Mouse (Mus musculus): ENCODE measurements around the gene Ptov1. TPM values are rescaled to one million over a fixed set of nuclear protein-coding genes. Genes with fewer than 3 reads are reported as not detected.

The Ptov1 gene
- polyA plus RNA-seq, 2 experiments: 35.0 to 47.3 TPM

- Histone ChIP-seq H3K4me1 (replicated peaks; ENCODE audit: control insufficient read depth in 2 of 2, insufficient read depth in 2 of 2, low read length in 1 of 2) (peaks cover 41 to 63% of the 10 kb centered on the region in 2 experiments), H3K9ac (replicated peaks) (no peak overlapping the region), H3K4me2 (ENCODE audit: low read depth) (no peak overlapping the region), H3K4me3 (ENCODE audit: insufficient read depth in 1 of 2, low read depth in 2 of 2, low read length in 2 of 2) (no peak overlapping the region), H3K27me3 (ENCODE audit: control insufficient read depth, insufficient read depth, low read length) (no peaks in the 10 kb centered on the region), H3K36me3 (replicated peaks; ENCODE audit: control insufficient read depth, insufficient read depth, low read depth) (peaks cover 8% of the 10 kb centered on the region; the same call in 1 of the 2 replicates), H3K27ac (no peak overlapping the region), H3K9me3 (ENCODE audit: control insufficient read depth, low read length) (no peaks in the 10 kb centered on the region)
- ATAC-seq (ENCODE audit: insufficient read depth) (no peak), DNase-seq (ENCODE audit: low read depth in 3 of 3, low spot score in 3 of 3) (no peak)
- 70% methylated on average over 7 of the region's 7 CpGs for WGBS (ENCODE audit: insufficient replicate concordance)
- TF ChIP-seq EP300 (IDR thresholded peaks at IDR 0.05; ENCODE audit: low read depth) (no peak), CTCF (IDR thresholded peaks at IDR 0.05; ENCODE audit: low read depth) (peak; percentile 56)
Observed at GRCm38 (mm10) chr7:44821666-44822448, 47.7 kb downstream of the Ptov1 start.

GRCm38 (mm10) chr7:44820525-44820924, 49.1 kb downstream of the Ptov1 start:
- TF ChIP-seq CTCF (IDR thresholded peaks at IDR 0.05; ENCODE audit: low read depth): no peak
- TF ChIP-seq EP300 (IDR thresholded peaks at IDR 0.05; ENCODE audit: low read depth): no peak
- 61% methylated on average over 3 of the region's 3 CpGs for WGBS (ENCODE audit: insufficient replicate concordance)
- DNase-seq (ENCODE audit: low read depth in 3 of 3, low spot score in 3 of 3) (no peak), ATAC-seq (ENCODE audit: insufficient read depth) (no peak)
- H3K9ac ChIP-seq (replicated peaks): peak overlapping the region; percentile 18; the same call in 1 of the 2 replicates
- H3K9me3 ChIP-seq (ENCODE audit: control insufficient read depth, low read length): no peaks in the 10 kb centered on the region
- no peaks in the 10 kb centered on the region for H3K27me3 ChIP-seq (ENCODE audit: control insufficient read depth, insufficient read depth, low read length)
- no peak overlapping the region; the same call in 1 of the 2 replicates for H3K27ac ChIP-seq
- peaks cover 41 to 63% of the 10 kb centered on the region in 2 experiments for H3K4me1 ChIP-seq (replicated peaks; ENCODE audit: control insufficient read depth in 2 of 2, insufficient read depth in 2 of 2, low read length in 1 of 2)
- no peak overlapping the region for H3K4me3 ChIP-seq (ENCODE audit: insufficient read depth in 1 of 2, low read depth in 2 of 2, low read length in 2 of 2)
- peaks cover 8% of the 10 kb centered on the region; the same call in 1 of the 2 replicates for H3K36me3 ChIP-seq (replicated peaks; ENCODE audit: control insufficient read depth, insufficient read depth, low read depth)
- peak overlapping the region; percentile 84; the same call in 1 of the 2 replicates for H3K4me2 ChIP-seq (ENCODE audit: low read depth)

GRCm38 (mm10) chr7:44819863-44820262, 49.7 kb downstream of the Ptov1 start:
- Histone ChIP-seq H3K9me3 (ENCODE audit: control insufficient read depth, low read length) (no peaks in the 10 kb centered on the region), H3K36me3 (replicated peaks; ENCODE audit: control insufficient read depth, insufficient read depth, low read depth) (peaks cover 8% of the 10 kb centered on the region; the same call in 1 of the 2 replicates), H3K9ac (replicated peaks) (peak overlapping the region; percentile 23; the same call in 1 of the 2 replicates), H3K4me1 (replicated peaks; ENCODE audit: control insufficient read depth in 2 of 2, insufficient read depth in 2 of 2, low read length in 1 of 2) (peaks cover 45 to 67% of the 10 kb centered on the region in 2 experiments), H3K4me3 (ENCODE audit: insufficient read depth in 1 of 2, low read depth in 2 of 2, low read length in 2 of 2) (no peak overlapping the region), H3K27me3 (ENCODE audit: control insufficient read depth, insufficient read depth, low read length) (no peaks in the 10 kb centered on the region), H3K27ac (peak overlapping the region; percentile 36), H3K4me2 (ENCODE audit: low read depth) (peak overlapping the region; percentile 84)
- TF ChIP-seq EP300 (IDR thresholded peaks at IDR 0.05; ENCODE audit: low read depth): no peak
- no peak for TF ChIP-seq CTCF (IDR thresholded peaks at IDR 0.05; ENCODE audit: low read depth)
- ATAC-seq (ENCODE audit: insufficient read depth): no peak
- WGBS (ENCODE audit: insufficient replicate concordance): 36% methylated on average over 5 of the region's 5 CpGs
- DNase-seq (ENCODE audit: low read depth in 3 of 3, low spot score in 3 of 3): peak in 1 of 3 experiments; percentile 25

- H3K4me2 ChIP-seq (ENCODE audit: low read depth): peak overlapping the region; percentile 84
- ATAC-seq (ENCODE audit: insufficient read depth) (no peak), DNase-seq (ENCODE audit: low read depth in 3 of 3, low spot score in 3 of 3) (no peak)
- TF ChIP-seq CTCF (IDR thresholded peaks at IDR 0.05; ENCODE audit: low read depth): no peak
- no peak for TF ChIP-seq EP300 (IDR thresholded peaks at IDR 0.05; ENCODE audit: low read depth)
- H3K36me3 ChIP-seq (replicated peaks; ENCODE audit: control insufficient read depth, insufficient read depth, low read depth): peaks cover 8% of the 10 kb centered on the region; the same call in 1 of the 2 replicates
- H3K9me3 ChIP-seq (ENCODE audit: control insufficient read depth, low read length): no peaks in the 10 kb centered on the region
- 79% methylated on average over 2 of the region's 2 CpGs for WGBS (ENCODE audit: insufficient replicate concordance)
- H3K4me3 ChIP-seq (ENCODE audit: insufficient read depth in 1 of 2, low read depth in 2 of 2, low read length in 2 of 2): peak overlapping the region in 1 of 2 experiments; percentile 82; a peak in 2 of 4 replicates
- peak overlapping the region; percentile 36 for H3K27ac ChIP-seq
- peak overlapping the region; percentile 55 for H3K9ac ChIP-seq (replicated peaks)
- no peaks in the 10 kb centered on the region for H3K27me3 ChIP-seq (ENCODE audit: control insufficient read depth, insufficient read depth, low read length)
- peaks cover 45 to 67% of the 10 kb centered on the region in 2 experiments for H3K4me1 ChIP-seq (replicated peaks; ENCODE audit: control insufficient read depth in 2 of 2, insufficient read depth in 2 of 2, low read length in 1 of 2)
Observed at GRCm38 (mm10) chr7:44819391-44819790, 50.2 kb downstream of the Ptov1 start.

GRCm38 (mm10) chr7:44818751-44819235, 50.8 kb downstream of the Ptov1 start:
- peak; percentile 42 for TF ChIP-seq EP300 (IDR thresholded peaks at IDR 0.05; ENCODE audit: low read depth)
- no peak for TF ChIP-seq CTCF (IDR thresholded peaks at IDR 0.05; ENCODE audit: low read depth)
- Histone ChIP-seq H3K27ac (peak overlapping the region; percentile 37), H3K36me3 (replicated peaks; ENCODE audit: control insufficient read depth, insufficient read depth, low read depth) (peaks cover 8% of the 10 kb centered on the region; the same call in 1 of the 2 replicates), H3K9me3 (ENCODE audit: control insufficient read depth, low read length) (no peaks in the 10 kb centered on the region), H3K4me2 (ENCODE audit: low read depth) (peak overlapping the region; percentile 84), H3K27me3 (ENCODE audit: control insufficient read depth, insufficient read depth, low read length) (no peaks in the 10 kb centered on the region), H3K9ac (replicated peaks) (peak overlapping the region; percentile 55), H3K4me1 (replicated peaks; ENCODE audit: control insufficient read depth in 2 of 2, insufficient read depth in 2 of 2, low read length in 1 of 2) (peaks cover 42 to 64% of the 10 kb centered on the region in 2 experiments), H3K4me3 (ENCODE audit: insufficient read depth in 1 of 2, low read depth in 2 of 2, low read length in 2 of 2) (peak overlapping the region; percentile 39 to 82)
- 43% methylated on average over 6 of the region's 6 CpGs for WGBS (ENCODE audit: insufficient replicate concordance)
- ATAC-seq (ENCODE audit: insufficient read depth) (no peak), DNase-seq (ENCODE audit: low read depth in 3 of 3, low spot score in 3 of 3) (peak in 1 of 3 experiments; percentile 22)
